Mouse (Mus musculus) monocyte, adult 59 days (primary cell): ENCODE results near the gene Rbm12b1. TPM values are rescaled to one million over a fixed set of nuclear protein-coding genes. Genes with fewer than 3 reads are reported as not detected.

Source experiments
- total RNA-seq, 2 experiments: library from RNA; stranded (reverse); gene quantifications; one replicate each; pipeline ENCODE4 v1.2.4; 2023

The Rbm12b1 gene
- total RNA-seq, result 10 to 100 TPM; 10.6 to 12.1 TPM

GRCm38 (mm10) chr4:12140141-12140567 lies at the start of gene Rbm12b1:
Rbm12b1 (plus strand) TSS chr4:12140264.

GRCm38 (mm10) chr4:12171318-12172091 lies 31.4 kb downstream of the Rbm12b1 start, which contains the start of gene Fam92a:
Fam92a (minus strand) TSS chr4:12172015.

Other genes starting within 250 kb of the Rbm12b1 start
- not detected for gene Gm10604, start 159.0 kb upstream of the Rbm12b1 start, total RNA-seq
- 10 to 100 TPM; 17.0 to 17.2 TPM for gene Rbm12b2, start 50.8 kb upstream of the Rbm12b1 start, total RNA-seq
- gene Fam92a, start 31.8 kb downstream of the Rbm12b1 start, total RNA-seq, result 1 to 10 TPM; 1.1 to 1.8 TPM